Mouse (Mus musculus): ENCODE measurements around the gene Shc2.

The Shc2 gene

GRCm38 (mm10) chr10:79668771-79669575, 31.3 kb upstream of the Shc2 start, which contains the start of gene Tpgs1:
Gene Tpgs1 (plus strand): TSS chr10:79669369.
- peak; percentile 93 to 97 for DNase-seq (ENCODE audit: low spot score in 2 of 2)

- no peak for DNase-seq (ENCODE audit: low spot score in 2 of 2)
Measured at GRCm38 (mm10) chr10:79668076-79668475, 30.4 kb upstream of the Shc2 start.

- no peak for DNase-seq (ENCODE audit: low spot score in 2 of 2)
Measured at GRCm38 (mm10) chr10:79666493-79666892, 28.8 kb upstream of the Shc2 start.

- DNase-seq (ENCODE audit: low spot score in 2 of 2) = no peak
Measured at GRCm38 (mm10) chr10:79665051-79665450, 27.3 kb upstream of the Shc2 start.

GRCm38 (mm10) chr10:79664131-79664665, 26.5 kb upstream of the Shc2 start, which contains the start of gene Madcam1:
Gene Madcam1 (plus strand): TSS chr10:79664559.
- DNase-seq (ENCODE audit: low spot score in 2 of 2) = peak; percentile 53 to 66

GRCm38 (mm10) chr10:79661861-79662260, 24.1 kb upstream of the Shc2 start:
- no peak for DNase-seq (ENCODE audit: low spot score in 2 of 2)

- no peak for DNase-seq (ENCODE audit: low spot score in 2 of 2)
Measured at GRCm38 (mm10) chr10:79660298-79660697, 22.6 kb upstream of the Shc2 start.

- DNase-seq (ENCODE audit: low spot score in 2 of 2) = no peak
Measured at GRCm38 (mm10) chr10:79658829-79659228, 21.1 kb upstream of the Shc2 start.

- peak; percentile 28 to 35 for DNase-seq (ENCODE audit: low spot score in 2 of 2)
Measured at GRCm38 (mm10) chr10:79654946-79655395, 17.3 kb upstream of the Shc2 start.

GRCm38 (mm10) chr10:79652789-79653188, 15.1 kb upstream of the Shc2 start:
- DNase-seq (ENCODE audit: low spot score in 2 of 2) = no peak

- peak; percentile 74 to 90 for DNase-seq (ENCODE audit: low spot score in 2 of 2)
Measured at GRCm38 (mm10) chr10:79649070-79649751, 11.5 kb upstream of the Shc2 start.

GRCm38 (mm10) chr10:79645711-79646110, 8.0 kb upstream of the Shc2 start, which contains the start of gene Odf3l2:
Gene Odf3l2 (minus strand): TSS chr10:79645738.
- DNase-seq (ENCODE audit: low spot score in 2 of 2) = no peak

GRCm38 (mm10) chr10:79638486-79639204, 927 bp upstream of the Shc2 start:
- peak; percentile 53 to 63 for DNase-seq (ENCODE audit: low spot score in 2 of 2)

- DNase-seq (ENCODE audit: low spot score in 2 of 2) = no peak
Measured at GRCm38 (mm10) chr10:79636287-79636686, 1.4 kb downstream of the Shc2 start.

GRCm38 (mm10) chr10:79633006-79633777, 4.5 kb downstream of the Shc2 start:
- no peak for DNase-seq (ENCODE audit: low spot score in 2 of 2)

GRCm38 (mm10) chr10:79631432-79631831, 6.3 kb downstream of the Shc2 start:
- peak in 1 of 2 experiments; percentile 80 for DNase-seq (ENCODE audit: low spot score in 2 of 2)

GRCm38 (mm10) chr10:79628377-79628776, 9.3 kb downstream of the Shc2 start:
- no peak for DNase-seq (ENCODE audit: low spot score in 2 of 2)

- no peak for DNase-seq (ENCODE audit: low spot score in 2 of 2)
Measured at GRCm38 (mm10) chr10:79626156-79626555, 11.6 kb downstream of the Shc2 start.

- DNase-seq (ENCODE audit: low spot score in 2 of 2) = no peak
Measured at GRCm38 (mm10) chr10:79625398-79625797, 12.3 kb downstream of the Shc2 start.

- no peak for DNase-seq (ENCODE audit: low spot score in 2 of 2)
Measured at GRCm38 (mm10) chr10:79623950-79624349, 13.8 kb downstream of the Shc2 start.

GRCm38 (mm10) chr10:79616376-79616775, 21.3 kb downstream of the Shc2 start:
- no peak for DNase-seq (ENCODE audit: low spot score in 2 of 2)

Data from frontal cortex, postnatal 36 days (tissue).